Mouse (Mus musculus) kidney, adult 8-10 months (tissue): Measurements from ENCODE around the gene Naa80.

Experiments used
- DNase-seq, 2 experiments: peaks; one replicate each; pipeline ENCODE4 v3.0.0; 2022

Gene Naa80

DNA sequence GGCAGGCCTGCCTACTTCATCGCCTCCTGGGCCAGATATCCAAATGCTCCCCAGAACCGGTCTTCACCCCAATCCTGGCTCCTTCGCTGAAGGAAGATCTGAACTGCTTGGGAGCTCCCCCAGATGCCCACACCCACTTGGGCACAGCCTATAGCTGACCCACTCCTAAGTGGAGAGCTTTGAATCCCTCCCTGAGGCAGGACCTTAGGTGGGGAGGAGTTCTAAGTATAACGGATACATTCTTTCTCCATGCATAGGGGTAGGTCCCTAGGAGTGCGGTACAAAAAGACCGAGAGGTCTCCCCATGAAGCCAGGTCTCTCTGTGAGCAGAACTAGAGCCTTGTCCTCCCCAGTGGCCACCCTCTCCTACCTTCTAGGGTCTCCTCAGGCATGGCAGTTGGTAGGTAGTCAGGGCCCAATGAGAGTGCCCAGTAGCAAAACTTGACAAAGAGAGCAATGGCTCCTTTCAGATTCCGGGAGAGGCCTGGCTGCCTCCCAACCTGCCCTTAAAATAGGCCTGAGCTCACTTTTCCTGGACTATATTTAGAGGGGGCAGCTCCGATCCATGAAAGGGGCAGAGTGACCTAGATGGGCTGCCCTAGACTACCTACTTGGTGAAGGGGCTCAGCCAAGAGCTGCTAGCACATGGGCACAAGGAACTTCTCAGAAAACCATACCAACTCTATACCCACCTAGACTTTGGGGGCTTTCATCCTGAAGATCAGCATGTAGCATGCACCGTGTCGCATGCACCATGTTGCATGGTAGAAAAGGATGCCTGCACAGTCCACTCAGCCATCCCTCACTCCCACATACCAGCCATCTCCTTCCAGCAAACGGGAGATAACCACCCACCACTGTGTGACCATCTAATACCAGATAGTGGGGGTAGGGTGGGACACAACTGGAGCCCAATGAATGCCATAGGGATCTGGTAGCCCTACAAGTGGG is 18.2 kb downstream of the Naa80 start:
- no peak for DNase-seq

DNA sequence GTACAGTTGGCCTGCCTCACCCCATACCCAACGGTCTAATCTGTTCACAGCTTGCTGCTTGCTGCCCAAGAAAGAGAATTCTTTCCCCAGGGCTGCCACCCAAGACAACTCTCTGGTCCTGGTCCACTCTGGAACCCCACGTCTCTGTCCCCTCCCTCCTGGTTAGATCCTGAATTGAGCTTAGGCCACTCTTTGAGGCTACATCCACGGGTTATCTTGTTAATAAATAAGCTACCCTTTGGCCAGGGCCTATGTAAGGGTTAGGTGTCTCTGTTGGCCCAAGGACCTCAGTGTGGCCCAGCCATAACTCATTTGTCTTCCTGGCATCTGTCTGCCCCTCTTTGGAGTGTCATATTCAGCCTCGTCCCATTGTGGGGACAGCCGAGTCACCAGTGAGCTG is 19.7 kb downstream of the Naa80 start:
- DNase-seq, result peak; percentile 64 to 73

DNA sequence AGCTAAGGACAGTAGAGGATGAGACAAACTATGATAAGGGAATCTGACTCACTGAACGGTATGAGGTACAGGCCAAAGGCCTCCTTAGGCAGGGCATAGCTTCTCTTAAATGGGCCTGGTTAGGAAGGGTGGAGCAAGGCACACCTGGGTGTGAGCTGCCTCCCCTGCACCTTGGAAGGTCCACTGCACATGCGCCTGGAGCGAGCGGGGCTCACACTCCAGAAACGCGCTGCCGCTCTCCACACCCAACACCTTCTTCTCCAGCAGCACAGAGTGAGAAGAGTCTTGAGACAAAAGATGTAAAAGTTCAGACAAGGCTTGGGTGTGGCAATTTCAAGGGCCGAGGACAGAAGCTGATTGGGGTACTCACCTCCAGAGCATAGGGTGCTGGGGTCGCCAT is 20.7 kb downstream of the Naa80 start:
- no peak for DNase-seq

DNA sequence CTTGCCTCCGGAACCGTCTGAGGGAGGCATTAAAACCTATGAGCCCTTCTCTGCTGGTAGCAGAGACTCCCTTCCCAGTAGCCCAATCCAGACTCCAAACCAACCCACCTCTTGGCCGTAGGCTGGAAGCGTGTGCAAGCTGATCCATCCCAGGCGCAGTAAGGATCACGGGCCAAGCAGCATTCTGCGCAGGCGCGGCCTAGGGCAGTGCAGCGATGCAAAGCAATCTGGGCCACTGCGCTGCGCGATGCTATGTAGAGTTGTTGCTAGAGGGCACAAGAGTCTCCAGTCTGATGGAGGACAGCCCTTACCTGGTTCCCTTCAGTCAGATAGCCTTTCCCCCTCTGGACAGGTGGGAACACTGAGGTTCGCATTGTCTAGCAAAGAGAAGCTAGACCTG is 21.2 kb downstream of the Naa80 start:
- peak in 1 of 2 experiments; percentile 65 for DNase-seq

DNA sequence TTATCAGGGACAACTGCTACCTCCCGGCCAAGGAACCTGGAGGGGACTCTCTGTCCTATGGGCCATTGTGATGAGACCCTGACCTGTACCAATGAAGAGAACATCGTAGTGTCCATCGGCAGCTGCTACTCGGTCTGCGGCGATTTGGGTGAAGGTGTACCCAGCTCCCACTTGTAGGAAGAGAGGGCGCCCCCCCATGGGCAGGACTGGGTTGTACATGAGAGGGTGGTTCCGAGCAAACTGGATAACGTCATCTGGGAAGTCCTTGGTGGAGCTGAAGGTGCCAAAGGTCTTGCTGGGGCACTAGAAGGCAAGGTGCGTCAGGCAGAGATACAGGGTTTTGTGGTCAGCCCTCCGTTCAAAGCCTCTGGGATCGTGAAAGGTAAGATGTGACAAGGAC is 22.1 kb downstream of the Naa80 start:
- peak; percentile 59 to 71 for DNase-seq

DNA sequence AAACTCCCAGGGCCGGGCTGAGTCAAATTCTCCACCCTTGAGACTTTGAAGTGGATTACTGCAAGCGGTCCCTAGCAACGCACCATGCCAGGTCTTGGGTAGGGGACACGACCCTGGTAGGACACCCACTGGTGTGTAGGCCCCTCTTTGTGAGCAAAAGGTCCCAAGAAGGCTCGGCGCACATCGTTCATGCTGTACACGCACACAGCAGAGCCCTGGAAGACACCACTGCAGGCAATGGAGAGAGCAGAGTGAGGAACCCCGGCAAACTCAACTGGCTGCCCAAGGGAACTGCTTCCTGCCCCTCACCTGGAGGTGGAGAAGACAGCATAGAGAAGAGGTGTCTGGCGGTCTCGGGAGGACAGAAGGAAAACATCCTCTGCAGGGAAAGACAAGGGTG is 22.6 kb downstream of the Naa80 start:
- DNase-seq, result no peak

DNA sequence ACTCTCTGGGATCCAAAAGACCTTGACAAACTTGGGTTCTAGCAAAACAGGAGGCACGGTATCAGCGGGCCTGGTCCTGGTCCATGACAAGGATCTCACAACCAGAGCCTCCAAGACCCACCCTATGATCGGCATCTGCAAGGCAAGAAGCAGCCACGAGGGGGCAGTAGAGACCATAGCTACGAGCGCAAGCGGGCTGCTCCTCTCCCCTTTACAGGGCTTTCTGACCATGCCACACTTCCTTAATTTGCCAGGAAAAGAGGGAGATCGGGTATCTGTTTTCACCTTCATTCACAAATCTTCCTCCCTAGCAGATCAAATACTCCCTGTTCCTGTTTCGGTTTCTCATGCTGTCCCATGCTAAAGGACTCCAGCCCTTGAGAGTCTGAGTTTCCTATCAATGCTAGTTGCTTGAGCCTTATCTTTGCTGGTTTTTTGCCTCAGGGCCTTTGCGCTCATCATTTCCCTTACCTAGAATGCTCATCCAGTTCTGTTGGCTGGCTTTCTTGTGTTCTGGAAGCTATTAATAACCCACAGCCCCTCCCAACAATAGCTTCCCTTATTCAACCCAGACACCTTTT is 23.5 kb downstream of the Naa80 start:
- DNase-seq, result peak; percentile 86 to 94

DNA sequence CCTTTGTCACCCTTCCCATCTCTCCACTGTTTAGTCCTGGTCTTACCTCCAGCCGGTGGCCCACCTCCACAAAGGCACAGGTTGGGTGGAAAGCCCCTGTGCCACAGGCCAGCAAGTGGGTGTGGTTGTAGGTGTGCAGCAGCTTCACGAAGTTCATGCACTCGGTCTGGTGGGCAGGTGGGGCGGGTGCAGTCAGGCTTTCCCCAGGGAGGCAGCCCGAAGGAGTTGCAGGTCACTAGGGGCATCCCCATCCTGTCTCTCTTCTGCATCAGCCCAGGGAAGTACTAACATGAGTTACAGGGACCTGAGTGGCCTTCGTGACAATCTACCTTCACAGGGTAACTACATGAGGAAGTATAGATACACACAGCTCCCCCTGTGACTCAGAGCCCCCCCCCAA is 24.6 kb downstream of the Naa80 start:
- DNase-seq, result no peak

DNA sequence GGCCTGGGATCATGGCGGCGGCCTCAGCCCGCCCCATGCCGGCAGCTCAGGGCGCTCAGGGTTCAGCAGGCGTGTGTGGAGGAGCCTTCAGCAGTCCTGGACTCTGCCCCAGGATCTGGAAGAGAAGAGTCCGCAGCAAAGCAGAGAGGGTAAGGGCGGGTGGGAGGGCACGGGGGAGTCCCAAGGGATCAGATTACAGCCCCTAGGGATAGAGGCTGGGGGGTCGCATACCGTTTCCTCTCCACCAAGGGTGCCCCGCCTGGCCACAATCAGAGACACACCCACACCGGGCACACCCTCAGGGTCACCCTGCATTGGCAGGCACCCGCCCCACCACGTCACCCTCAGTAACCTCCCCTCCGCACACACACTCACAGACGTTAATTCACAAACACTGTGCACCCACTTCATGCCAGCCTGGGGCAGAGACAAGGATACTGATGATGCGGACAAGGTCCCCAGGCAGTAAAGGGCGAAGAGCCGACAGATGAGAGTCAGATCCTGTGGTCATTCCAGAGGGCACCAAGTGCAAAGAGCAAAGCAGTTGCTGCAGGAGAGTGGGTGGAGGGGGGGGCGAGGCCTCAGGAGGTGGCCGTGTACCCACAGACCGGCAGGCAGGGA is 26.5 kb downstream of the Naa80 start:
- DNase-seq, result peak; percentile 63 to 72

DNA sequence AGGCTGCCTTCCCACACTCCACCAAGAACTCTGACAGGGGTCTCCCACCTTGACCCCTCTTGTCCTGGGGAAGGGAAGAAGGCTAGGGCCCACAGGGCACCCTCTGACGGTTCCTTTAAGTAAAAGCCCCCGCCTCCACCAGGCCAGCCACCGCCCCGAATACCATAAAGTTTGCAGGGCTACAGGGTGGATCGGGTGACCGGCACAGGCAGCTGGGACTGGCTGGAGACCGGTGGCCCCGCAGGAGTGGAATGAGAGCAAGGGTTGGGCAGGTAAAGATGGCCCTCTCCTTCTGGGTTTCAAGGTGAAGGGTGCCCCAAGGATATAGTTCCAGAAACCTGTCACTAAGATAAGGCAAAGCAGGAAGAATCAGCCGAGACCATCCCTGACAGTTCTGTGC is 27.9 kb downstream of the Naa80 start:
- DNase-seq, result peak; percentile 57 to 65

DNA sequence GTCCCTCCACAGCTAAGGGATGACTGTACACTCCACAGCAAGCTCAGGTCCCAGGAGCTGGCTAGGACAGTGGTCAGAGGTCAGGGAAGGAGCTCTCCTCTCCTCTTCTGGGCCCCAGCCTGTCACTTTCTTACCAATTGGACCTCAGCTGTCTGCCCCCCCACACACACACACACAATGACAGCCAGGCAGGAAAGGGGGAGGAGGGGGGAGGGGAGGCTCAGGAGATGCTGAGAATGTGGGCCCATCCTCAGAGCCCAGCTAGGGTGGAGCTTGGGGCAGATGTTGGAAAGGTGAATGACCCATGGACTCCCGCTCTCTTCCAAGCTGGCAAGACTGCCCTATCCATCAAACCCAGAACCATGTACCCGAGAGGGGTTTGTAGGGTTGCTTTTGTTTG is 28.3 kb downstream of the Naa80 start:
- no peak for DNase-seq

DNA sequence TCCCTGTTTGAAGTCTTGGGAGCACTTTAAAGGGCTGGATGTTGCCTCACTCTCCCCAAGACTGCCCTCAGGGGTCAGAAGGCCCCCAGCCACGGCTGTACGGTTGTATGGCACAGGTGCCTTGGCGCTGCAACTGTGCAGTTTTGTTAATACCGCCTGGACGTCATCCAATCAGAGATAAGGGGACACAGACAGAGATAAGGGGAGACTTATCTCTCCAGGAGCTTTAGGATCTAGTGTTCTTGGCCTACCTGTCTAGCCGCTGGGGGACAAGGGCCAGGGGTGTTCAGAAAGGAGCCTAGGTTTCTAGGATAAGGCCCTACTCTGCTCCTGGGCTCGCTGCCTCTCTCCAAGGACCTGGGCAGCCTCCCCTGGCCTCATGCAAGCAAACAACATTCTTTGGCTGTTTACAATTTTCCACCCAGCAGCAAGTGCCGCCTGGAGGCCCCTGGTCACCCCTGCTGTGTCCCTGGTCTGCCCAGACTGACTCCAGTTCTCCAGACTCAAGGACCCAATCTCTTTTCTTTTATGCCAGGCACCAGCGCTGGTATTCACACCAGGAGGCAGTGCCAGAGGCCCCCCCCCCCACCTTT is 29.1 kb downstream of the Naa80 start:
- DNase-seq, result no peak

DNA sequence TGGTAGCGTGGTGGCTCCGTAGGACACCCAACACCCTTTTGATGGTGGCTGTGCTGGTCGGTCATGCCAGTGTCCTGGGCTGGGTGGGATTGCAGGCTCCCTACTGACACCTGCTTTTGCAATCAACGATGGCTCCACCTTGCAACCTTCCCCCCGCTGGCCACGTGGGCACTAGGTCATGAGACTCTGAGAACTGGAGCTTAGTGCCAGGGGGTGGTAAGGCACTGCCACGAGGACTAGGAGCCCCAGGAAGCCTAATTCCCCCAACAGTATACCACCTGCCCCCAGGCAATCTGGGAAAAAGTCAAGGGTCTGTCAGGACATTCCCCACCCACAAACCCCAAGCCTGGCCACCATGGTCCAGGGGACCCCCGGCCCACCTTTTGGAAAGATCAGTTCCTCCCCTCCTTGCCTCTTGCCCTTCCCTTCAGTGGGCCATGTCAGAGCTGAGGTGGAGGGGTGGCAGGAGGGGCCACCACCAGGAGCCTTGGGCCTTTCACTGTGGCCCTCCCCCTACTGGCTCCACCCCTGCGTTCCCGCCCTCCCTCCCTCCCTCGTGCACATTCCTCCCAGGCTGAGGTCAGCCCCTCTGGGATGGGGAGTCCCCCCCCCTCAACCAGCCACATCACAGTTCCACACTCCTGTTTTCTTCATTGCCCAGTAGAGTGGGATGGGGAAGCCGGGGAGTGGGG is 30.2 kb downstream of the Naa80 start, which contains the start of gene Sema3b:
Gene Sema3b, minus strand, starts transcription at position 489 of the 692 bp plus-strand sequence.
- peak in 1 of 2 experiments; percentile 72 for DNase-seq

DNA sequence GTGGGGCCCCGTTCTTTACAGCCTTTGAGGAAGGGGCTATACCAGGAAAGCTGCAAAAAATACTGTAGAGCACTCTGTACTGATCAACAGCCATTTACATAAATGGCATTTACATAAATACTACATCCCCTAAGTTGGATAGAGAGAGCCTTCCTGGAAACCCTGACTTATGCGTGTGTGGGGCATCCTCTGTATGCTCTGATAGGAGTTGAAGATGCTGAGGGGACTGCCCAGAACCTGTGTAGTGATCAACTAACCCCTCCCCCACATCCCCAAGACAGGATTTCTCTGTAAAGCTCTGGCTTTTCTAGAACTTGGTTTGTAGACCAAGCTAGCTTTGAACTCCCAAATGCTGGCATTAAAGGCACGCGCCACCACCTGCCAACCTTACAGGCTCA is 30.7 kb downstream of the Naa80 start:
- DNase-seq, result no peak

DNA sequence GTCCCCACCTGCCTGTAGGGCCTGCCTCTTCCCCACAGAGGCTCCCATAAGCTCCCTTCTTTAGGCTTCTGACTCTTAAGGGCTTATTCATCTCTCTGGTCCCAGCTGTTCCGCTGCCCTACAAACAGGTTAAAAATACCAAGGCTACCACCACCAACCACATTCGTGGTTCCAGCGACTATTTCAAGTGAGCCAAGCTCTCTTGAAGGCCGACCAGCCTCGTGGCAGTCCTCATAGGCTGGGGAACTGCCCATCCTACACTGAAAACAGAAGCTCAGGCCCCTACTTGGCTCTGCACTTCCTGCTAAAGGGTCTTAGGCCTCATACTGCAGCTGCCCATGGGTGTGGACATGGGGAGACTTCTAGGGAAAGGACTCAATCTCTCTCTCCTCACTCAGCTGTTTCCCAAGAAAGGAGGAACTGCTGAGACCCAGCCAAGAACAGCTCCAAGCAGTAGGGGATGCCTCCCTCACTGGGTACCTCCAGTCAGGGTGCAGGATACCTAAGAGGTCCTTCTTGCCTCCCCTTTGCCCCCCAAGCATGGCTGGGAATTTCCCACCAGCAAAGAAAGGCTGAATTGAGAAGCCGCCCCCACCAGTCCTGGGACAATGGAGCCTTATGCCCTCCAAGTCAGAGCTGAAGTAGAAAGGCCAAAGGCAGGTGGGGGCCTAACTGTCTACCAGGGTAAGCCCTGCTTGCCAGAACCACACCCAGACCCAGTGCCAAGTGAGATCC is 32.9 kb downstream of the Naa80 start:
- peak in 1 of 2 experiments; percentile 27 for DNase-seq

DNA sequence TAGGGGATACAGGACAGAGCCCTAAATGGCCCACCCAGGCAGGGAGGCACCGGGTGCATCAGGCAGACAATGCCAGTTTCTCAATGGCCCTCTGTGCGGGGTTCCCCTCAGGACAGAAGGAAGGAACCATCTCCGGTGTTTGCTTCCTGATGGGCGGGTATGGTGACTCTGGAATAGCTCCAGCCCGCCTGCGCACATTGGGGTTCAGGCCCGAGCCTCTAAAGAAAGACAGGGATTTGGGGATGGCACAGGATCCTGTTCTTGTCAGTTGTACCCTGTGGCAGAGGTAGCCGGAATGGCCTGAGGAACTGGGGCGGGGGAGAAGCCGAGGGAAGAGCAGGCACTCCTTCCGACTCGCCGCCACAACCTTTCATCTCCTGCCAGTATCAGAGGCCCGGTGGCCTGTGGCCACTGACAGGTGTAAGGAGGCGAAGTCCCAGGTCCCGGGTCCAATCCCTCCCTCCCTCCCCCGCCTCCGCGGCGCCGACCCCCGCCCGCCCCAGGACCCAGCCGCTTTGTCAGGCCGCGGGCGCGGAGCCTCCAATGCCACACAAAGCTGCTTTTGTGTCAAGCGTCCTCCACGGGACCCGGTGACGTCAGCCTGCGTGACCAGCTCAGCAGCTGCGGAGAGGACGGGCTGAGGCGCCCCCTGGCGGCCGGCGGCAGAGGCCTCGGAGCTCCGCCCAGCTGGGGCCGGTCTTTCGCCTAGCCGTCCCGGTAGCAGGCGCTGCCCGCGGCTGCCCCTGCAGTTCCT is 33.7 kb downstream of the Naa80 start:
- peak; percentile 97 to 98 for DNase-seq

DNA sequence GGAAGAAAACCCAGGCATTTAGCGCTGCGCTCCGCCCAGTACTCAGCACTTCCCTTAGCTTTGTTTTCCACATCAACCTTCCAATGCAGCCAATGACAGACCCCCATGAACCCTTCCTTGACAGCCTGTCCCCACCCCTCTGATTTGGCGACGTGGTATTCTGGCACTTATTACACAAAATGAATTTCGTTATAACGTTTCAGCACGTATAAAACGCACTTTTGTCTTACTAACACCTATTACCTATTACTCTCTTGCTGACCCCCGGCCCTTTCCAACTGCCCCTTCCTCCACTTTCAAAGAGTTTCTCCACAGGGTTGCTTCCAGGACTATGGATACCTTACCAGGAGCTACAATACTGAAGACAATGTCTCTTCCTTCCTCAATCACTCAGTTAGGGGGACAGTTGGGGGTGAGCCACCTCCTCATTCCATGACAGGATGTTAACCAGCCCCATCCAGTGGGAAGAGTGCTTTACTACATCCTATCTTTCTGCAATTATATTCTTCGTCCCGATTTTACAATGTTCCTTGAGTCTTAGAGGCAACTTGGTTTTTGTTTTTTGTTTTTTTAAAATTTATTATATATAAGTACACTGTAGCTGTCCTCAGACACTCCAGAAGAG is 34.4 kb downstream of the Naa80 start:
- no peak for DNase-seq

DNA sequence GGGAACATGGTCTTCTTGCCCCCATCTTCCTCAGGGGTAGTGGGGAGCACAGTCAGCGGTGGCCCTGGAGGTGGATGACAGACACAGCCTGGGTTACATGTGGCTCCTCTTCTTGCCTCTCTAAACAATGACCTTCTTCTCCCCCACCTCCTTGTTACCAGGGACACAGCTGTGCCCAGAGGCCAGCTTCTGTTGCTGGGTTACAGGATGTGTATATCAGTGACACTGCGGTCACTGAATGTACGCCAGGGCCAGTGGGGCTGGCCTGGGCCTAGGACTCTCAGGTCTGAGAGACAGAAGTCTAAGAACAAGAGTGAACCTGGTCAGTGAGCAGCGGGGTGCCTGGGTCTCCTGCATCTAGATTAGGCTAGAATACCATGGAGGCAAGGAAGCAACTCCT is 36.3 kb downstream of the Naa80 start:
- DNase-seq, result no peak

DNA sequence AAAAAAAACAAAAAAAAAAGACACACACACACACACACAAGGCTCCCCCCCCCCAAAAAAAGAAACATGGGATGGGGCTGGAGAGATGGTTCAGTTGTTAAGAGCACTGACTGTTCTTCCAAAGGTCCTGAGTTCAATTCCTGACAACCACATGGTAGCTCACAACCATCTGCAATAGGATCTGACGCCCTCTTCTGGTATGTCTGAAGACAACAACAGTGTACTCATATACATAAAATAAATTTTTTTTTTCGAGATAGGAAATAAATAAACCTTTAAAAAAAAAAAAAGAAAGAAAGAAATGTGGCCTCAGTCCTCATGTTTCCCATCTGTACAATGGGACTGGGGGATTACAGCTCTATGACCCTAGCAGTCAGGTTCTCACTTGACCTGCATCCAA is 38.8 kb downstream of the Naa80 start:
- DNase-seq, result no peak

DNA sequence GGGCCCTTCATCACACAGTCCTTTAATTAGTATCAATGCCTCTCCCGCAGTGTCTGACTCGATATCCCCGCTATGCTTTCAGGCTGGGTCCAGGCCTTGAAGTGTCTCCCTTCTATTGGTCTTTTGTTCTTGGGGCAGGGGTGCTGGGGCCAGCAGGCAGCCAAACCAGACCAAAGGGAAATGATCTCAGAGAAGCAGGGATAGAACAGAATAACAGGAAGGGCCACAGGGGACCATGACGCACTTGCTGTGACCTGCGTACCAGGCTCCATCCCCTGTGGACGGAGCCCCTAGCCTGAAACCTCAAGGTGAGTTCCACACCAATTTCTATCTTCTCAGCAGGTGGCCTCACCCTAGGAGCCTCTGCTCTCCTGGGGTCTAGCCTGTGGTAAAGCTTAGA is 39.4 kb downstream of the Naa80 start:
- no peak for DNase-seq
